Mouse (Mus musculus): ENCODE data around the gene Pgm2l1. TPM values are rescaled to one million over a fixed set of nuclear protein-coding genes. Genes with fewer than 3 reads are reported as not detected.

Gene Pgm2l1
- polyA plus RNA-seq, 1 experiment from 2014 or later: 14.9 TPM

Other genes with a start within 250 kb of the Pgm2l1 start
- gene Rnf169, start 246.9 kb upstream of the Pgm2l1 start, polyA plus RNA-seq (2014; fragmentation: Nextera tagmentation; extraction: Ambion mirVana): 6.9 and 8.4 TPM in 2 replicates
- gene Chrdl2, start 221.2 kb upstream of the Pgm2l1 start, polyA plus RNA-seq (2014; fragmentation: Nextera tagmentation; extraction: Ambion mirVana): 0.32 TPM in 1 of 2 replicates, not detected in the other
- gene Pold3, start 105.8 kb upstream of the Pgm2l1 start, polyA plus RNA-seq (2014; fragmentation: Nextera tagmentation; extraction: Ambion mirVana): 79.9 and 88.9 TPM in 2 replicates
- gene Lipt2, start 68.1 kb upstream of the Pgm2l1 start, polyA plus RNA-seq (2014; fragmentation: Nextera tagmentation; extraction: Ambion mirVana): 20.8 and 23.7 TPM in 2 replicates
- 3.4 and 3.9 TPM in 2 replicates for gene Kcne3, start 50.9 kb upstream of the Pgm2l1 start, polyA plus RNA-seq (2014; fragmentation: Nextera tagmentation; extraction: Ambion mirVana)
- 7.4 and 9.6 TPM in 2 replicates for gene P4ha3, start 58.1 kb downstream of the Pgm2l1 start, polyA plus RNA-seq (2014; fragmentation: Nextera tagmentation; extraction: Ambion mirVana)
- gene C2cd3, start 144.8 kb downstream of the Pgm2l1 start, polyA plus RNA-seq (2014; fragmentation: Nextera tagmentation; extraction: Ambion mirVana): 34.3 and 40.4 TPM in 2 replicates
- gene Ppme1, start 144.9 kb downstream of the Pgm2l1 start, polyA plus RNA-seq (2014; fragmentation: Nextera tagmentation; extraction: Ambion mirVana): 99.9 and 112 TPM in 2 replicates
- gene Ucp3, start 245.6 kb downstream of the Pgm2l1 start, polyA plus RNA-seq (2014; fragmentation: Nextera tagmentation; extraction: Ambion mirVana): not detected in 2 replicates

Measured in hindbrain, embryonic 11.5 days (tissue).